Mouse (Mus musculus): ENCODE measurements around the gene Rfx7. TPM values are rescaled to one million over a fixed set of nuclear protein-coding genes. Genes with fewer than 3 reads are reported as not detected.

Rfx7 gene
- polyA plus RNA-seq, 1 experiment from 2014 or later, result 17.9 TPM

DNA sequence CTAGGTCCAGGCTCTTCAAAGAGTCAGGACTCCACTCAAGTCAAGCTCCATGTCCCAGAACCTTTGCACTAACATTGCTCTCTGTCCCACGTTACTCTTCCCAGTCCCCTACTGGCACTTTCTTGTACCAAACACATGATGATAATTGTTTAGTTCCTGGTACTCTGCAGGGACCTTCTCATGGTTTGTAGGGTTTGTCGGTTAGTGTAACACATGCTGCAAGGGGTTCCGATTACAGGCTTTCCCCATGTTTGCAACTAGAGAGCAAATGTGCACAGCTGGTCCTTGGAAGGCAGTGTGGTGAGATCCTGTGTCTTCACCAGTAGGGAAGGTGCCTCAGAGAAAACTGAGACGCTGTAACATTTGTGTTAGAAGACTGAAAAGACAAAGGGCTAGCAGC lies 121.5 kb downstream of the Rfx7 start:
- WGBS, result 38% methylated on average over 4 of the region's 4 CpGs
- no peak for ATAC-seq
- H3K27ac ChIP-seq (ENCODE audit: low read depth, low read length), result 0 out of 2 replicates have a peak overlapping the region, but pooled peaks have one; percentile 55

DNA sequence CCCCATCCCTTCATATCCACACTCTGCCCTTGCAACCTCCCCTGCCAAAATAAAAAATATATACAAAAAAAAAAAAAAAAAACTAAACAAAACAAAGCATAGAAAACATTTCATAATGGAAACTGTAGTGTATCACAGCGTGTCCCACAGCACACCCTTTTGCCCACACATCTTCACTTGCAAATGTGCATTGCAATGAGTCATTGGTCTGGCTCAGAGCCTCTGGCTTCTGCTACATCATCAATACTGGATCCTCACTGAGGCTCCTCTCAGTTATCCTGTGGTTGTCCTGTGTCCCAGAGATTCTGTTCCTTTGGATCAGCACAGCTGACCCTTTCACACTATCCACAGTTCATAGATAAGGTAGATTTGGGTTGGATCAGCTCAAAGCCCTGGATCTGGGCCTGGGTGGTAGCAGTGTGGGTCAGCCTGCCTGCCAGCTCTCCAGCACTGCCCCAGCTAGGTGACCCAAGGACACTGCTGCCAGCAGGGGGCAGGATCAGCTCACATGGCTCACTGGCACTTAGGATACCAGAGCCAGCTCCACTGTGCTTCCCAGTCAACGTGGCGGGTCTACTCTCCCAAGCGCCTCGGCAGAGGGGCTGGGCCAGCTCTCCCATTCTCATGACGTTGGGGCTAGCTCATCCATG lies 122.7 kb downstream of the Rfx7 start:
- H3K36me3 ChIP-seq (ENCODE audit: control insufficient read depth, insufficient read depth, low read length), result no peaks in the 10 kb centered on the region
- ATAC-seq, result no peak
- no peak overlapping the region for H3K9ac ChIP-seq (ENCODE audit: low read length)
- peaks cover 6% of the 10 kb centered on the region; the same call in 1 of the 2 replicates for H3K4me1 ChIP-seq (ENCODE audit: control insufficient read depth, insufficient read depth, low read length)
- WGBS, result 57% methylated on average over 6 of the region's 6 CpGs
- H3K27me3 ChIP-seq (replicated peaks; ENCODE audit: control insufficient read depth, insufficient read depth, low read length), result no peaks in the 10 kb centered on the region
- H3K27ac ChIP-seq (ENCODE audit: low read depth, low read length), result no peak overlapping the region
- H3K4me3 ChIP-seq (ENCODE audit: low read depth, low read length), result no peak overlapping the region
- no peak overlapping the region for H3K4me2 ChIP-seq (ENCODE audit: low read length)
- peak; percentile 42 for DNase-seq (ENCODE audit: low spot score)
- no peaks in the 10 kb centered on the region for H3K9me3 ChIP-seq (replicated peaks; ENCODE audit: control insufficient read depth, low read length)

More for the DNA sequence above, 121.5 kb downstream of the Rfx7 start:
- H3K9me3 ChIP-seq (replicated peaks; ENCODE audit: control insufficient read depth, low read length), result no peaks in the 10 kb centered on the region
- no peak for DNase-seq (ENCODE audit: low spot score)
- H3K27me3 ChIP-seq (replicated peaks; ENCODE audit: control insufficient read depth, insufficient read depth, low read length), result no peaks in the 10 kb centered on the region
- H3K9ac ChIP-seq (ENCODE audit: low read length), result no peak overlapping the region
- peaks cover 6% of the 10 kb centered on the region; the same call in 1 of the 2 replicates for H3K4me1 ChIP-seq (ENCODE audit: control insufficient read depth, insufficient read depth, low read length)
- no peak overlapping the region for H3K4me2 ChIP-seq (ENCODE audit: low read length)
- H3K4me3 ChIP-seq (ENCODE audit: low read depth, low read length), result no peak overlapping the region
- H3K36me3 ChIP-seq (ENCODE audit: control insufficient read depth, insufficient read depth, low read length), result no peaks in the 10 kb centered on the region

DNA sequence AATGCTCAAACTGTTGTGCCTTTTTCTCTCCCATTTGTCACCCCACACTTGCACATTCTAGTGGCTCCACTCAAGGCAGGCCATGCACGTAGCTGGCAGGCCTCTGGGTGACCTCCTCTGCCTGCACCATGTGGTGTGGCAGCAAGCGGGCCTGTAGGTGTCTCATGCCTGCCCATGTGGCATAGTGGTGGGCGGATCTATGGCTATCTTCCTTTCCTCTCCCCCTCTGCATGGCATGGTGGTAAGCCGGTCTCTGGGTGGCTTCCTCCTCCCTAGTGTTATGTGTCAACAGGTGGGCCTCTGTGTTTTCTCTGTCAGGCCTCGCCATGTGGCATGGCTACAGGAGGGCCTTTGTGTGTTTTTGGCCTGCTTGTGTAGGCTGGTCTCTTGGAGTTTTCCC lies 123.6 kb downstream of the Rfx7 start:
- Histone ChIP-seq H3K9me3 (replicated peaks; ENCODE audit: control insufficient read depth, low read length) (no peaks in the 10 kb centered on the region), H3K4me3 (ENCODE audit: low read depth, low read length) (no peak overlapping the region), H3K4me1 (ENCODE audit: control insufficient read depth, insufficient read depth, low read length) (peaks cover 6% of the 10 kb centered on the region; the same call in 1 of the 2 replicates), H3K4me2 (ENCODE audit: low read length) (no peak overlapping the region), H3K27ac (ENCODE audit: low read depth, low read length) (no peak overlapping the region), H3K9ac (ENCODE audit: low read length) (no peak overlapping the region), H3K27me3 (replicated peaks; ENCODE audit: control insufficient read depth, insufficient read depth, low read length) (no peaks in the 10 kb centered on the region), H3K36me3 (ENCODE audit: control insufficient read depth, insufficient read depth, low read length) (no peaks in the 10 kb centered on the region)
- 73% methylated on average over 5 of the region's 5 CpGs for WGBS
- ATAC-seq (no peak), DNase-seq (ENCODE audit: low spot score) (no peak)

DNA sequence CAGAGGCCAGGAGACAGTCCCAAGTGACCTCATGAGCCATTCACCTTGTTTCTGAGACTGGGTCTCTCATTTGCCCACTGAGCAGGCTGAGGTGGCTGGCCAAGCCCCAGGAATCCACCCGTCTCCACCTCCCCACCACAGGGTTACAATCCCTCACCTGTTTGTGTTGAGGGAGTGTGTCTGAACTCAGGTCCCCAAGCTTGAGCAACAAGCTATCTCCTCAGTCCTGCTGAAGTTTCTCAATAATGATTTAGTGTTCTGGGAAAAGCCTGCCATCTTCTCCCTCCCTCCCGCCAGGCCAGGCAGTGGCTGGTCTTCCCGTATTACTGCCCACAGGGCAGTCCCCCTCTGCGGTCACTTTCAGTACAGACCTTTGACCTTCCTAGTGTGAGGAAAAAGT lies 124.5 kb downstream of the Rfx7 start:
- DNase-seq (ENCODE audit: low spot score), result no peak
- ATAC-seq, result no peak
- Histone ChIP-seq H3K27ac (ENCODE audit: low read depth, low read length) (no peak overlapping the region), H3K4me3 (ENCODE audit: low read depth, low read length) (no peak overlapping the region), H3K4me2 (ENCODE audit: low read length) (no peak overlapping the region), H3K9me3 (replicated peaks; ENCODE audit: control insufficient read depth, low read length) (no peaks in the 10 kb centered on the region), H3K36me3 (ENCODE audit: control insufficient read depth, insufficient read depth, low read length) (no peaks in the 10 kb centered on the region), H3K27me3 (replicated peaks; ENCODE audit: control insufficient read depth, insufficient read depth, low read length) (no peaks in the 10 kb centered on the region), H3K9ac (ENCODE audit: low read length) (no peak overlapping the region), H3K4me1 (ENCODE audit: control insufficient read depth, insufficient read depth, low read length) (peaks cover 9% of the 10 kb centered on the region; the same call in 1 of the 2 replicates)
- 33% methylated on average over 4 of the region's 4 CpGs for WGBS

DNA sequence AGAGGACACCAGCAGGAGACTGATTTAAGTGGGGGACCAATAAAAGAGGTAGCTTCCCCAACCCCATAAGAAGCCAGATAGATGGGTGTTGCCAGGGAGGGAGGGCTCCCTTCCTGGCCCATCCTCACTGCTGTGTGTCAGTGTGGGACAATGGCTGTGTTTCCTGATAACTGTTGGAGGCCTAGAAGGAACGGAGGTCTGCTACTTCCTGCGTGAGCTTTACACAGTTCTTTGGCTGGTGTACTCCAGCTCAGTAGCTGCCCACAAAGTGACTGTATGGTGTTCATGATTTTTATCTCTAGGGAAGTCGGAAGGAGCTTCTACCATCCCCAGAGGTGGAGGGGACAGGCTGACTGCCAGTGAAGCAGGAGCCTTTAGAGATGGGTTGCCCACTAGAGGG lies 124.9 kb downstream of the Rfx7 start:
- no peak for DNase-seq (ENCODE audit: low spot score)
- no peak overlapping the region for H3K4me3 ChIP-seq (ENCODE audit: low read depth, low read length)
- no peaks in the 10 kb centered on the region for H3K27me3 ChIP-seq (replicated peaks; ENCODE audit: control insufficient read depth, insufficient read depth, low read length)
- H3K36me3 ChIP-seq (ENCODE audit: control insufficient read depth, insufficient read depth, low read length), result no peaks in the 10 kb centered on the region
- WGBS, result 37% methylated on average over 3 of the region's 3 CpGs
- no peak overlapping the region for H3K4me2 ChIP-seq (ENCODE audit: low read length)
- H3K27ac ChIP-seq (ENCODE audit: low read depth, low read length), result no peak overlapping the region
- no peaks in the 10 kb centered on the region for H3K9me3 ChIP-seq (replicated peaks; ENCODE audit: control insufficient read depth, low read length)
- no peak for ATAC-seq
- H3K9ac ChIP-seq (ENCODE audit: low read length), result no peak overlapping the region
- H3K4me1 ChIP-seq (ENCODE audit: control insufficient read depth, insufficient read depth, low read length), result peaks cover 9% of the 10 kb centered on the region; the same call in 1 of the 2 replicates

DNA sequence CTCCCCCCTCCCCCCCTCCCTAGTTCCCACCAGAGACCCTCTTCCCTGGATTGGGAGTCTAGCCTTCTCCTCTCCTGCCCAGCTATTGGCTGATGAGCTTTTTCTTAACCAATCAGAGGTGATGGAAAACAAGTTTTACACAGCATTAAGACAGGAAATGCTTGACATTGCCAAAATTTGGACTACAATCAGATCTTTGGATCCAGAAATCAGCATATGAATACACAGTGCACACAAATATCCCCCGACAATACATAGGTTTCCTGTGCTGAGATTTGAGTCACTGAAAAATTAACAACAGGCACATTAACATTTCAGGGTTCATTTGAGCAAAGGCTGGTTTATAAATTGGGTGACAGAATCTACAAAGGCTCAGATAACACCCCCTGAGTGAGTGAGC lies 125.7 kb downstream of the Rfx7 start:
- WGBS, result 47% methylated on average over 1 of the region's 1 CpGs
- ATAC-seq, result no peak
- no peaks in the 10 kb centered on the region for H3K9me3 ChIP-seq (replicated peaks; ENCODE audit: control insufficient read depth, low read length)
- no peak overlapping the region for H3K4me3 ChIP-seq (ENCODE audit: low read depth, low read length)
- no peak overlapping the region for H3K9ac ChIP-seq (ENCODE audit: low read length)
- no peaks in the 10 kb centered on the region for H3K36me3 ChIP-seq (ENCODE audit: control insufficient read depth, insufficient read depth, low read length)
- DNase-seq (ENCODE audit: low spot score), result no peak
- H3K27ac ChIP-seq (ENCODE audit: low read depth, low read length), result no peak overlapping the region
- H3K4me1 ChIP-seq (ENCODE audit: control insufficient read depth, insufficient read depth, low read length), result peaks cover 9% of the 10 kb centered on the region; the same call in 1 of the 2 replicates
- H3K4me2 ChIP-seq (ENCODE audit: low read length), result no peak overlapping the region
- H3K27me3 ChIP-seq (replicated peaks; ENCODE audit: control insufficient read depth, insufficient read depth, low read length), result no peaks in the 10 kb centered on the region

DNA sequence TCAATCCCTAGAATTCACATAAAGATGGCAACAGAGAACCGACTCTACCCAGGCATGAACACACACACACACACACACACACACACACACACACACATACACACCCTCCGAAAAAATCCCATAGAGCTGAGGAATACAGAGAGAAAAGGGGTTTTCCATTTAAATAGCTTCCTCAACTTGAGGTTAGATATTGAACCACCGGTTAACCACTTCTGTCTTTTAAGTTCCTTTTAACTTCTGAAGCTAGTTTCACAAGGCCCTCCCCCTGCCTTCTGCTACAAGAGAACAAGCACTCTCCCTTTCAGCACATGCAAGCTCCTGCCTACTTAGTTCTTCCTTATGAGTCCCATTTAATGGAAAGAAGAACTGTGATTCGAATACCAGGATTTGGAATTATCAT lies 128.1 kb downstream of the Rfx7 start:
- Histone ChIP-seq H3K9me3 (replicated peaks; ENCODE audit: control insufficient read depth, low read length) (no peaks in the 10 kb centered on the region), H3K4me2 (ENCODE audit: low read length) (no peak overlapping the region), H3K27me3 (replicated peaks; ENCODE audit: control insufficient read depth, insufficient read depth, low read length) (no peaks in the 10 kb centered on the region), H3K4me3 (ENCODE audit: low read depth, low read length) (no peak overlapping the region), H3K36me3 (ENCODE audit: control insufficient read depth, insufficient read depth, low read length) (peaks cover 5% of the 10 kb centered on the region; the same call in 1 of the 2 replicates), H3K9ac (ENCODE audit: low read length) (no peak overlapping the region), H3K4me1 (ENCODE audit: control insufficient read depth, insufficient read depth, low read length) (peaks cover 17% of the 10 kb centered on the region), H3K27ac (ENCODE audit: low read depth, low read length) (no peak overlapping the region)
- ATAC-seq (no peak), DNase-seq (ENCODE audit: low spot score) (no peak)
- WGBS, result 83% methylated on average over 4 of the region's 4 CpGs

DNA sequence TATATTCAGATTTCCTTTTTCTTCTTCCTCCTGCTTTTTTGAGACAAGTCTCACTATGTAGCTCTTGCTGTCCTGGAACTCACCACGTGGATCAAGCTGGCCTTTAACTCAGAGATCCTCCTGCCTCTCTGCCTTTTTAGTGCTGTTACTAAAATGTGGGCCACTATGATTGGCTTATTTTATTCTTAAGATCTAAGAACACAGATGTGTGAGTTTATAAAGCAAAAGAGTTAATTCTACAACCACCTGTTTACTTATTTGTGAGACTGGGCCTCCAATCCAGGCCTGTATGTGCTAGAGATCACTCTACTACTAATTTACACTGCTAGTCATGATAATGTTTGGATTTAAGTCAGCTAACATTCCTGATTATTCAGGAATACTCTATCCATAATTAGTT lies 128.9 kb downstream of the Rfx7 start:
- Histone ChIP-seq H3K4me2 (ENCODE audit: low read length) (peak overlapping the region; percentile 6; the same call in 1 of the 2 replicates), H3K27ac (ENCODE audit: low read depth, low read length) (peak overlapping the region; percentile 99), H3K9me3 (replicated peaks; ENCODE audit: control insufficient read depth, low read length) (no peaks in the 10 kb centered on the region), H3K36me3 (ENCODE audit: control insufficient read depth, insufficient read depth, low read length) (peaks cover 13% of the 10 kb centered on the region), H3K9ac (ENCODE audit: low read length) (no peak overlapping the region), H3K4me3 (ENCODE audit: low read depth, low read length) (no peak overlapping the region), H3K4me1 (ENCODE audit: control insufficient read depth, insufficient read depth, low read length) (peaks cover 23% of the 10 kb centered on the region), H3K27me3 (replicated peaks; ENCODE audit: control insufficient read depth, insufficient read depth, low read length) (no peaks in the 10 kb centered on the region)
- no peak for ATAC-seq
- no peak for DNase-seq (ENCODE audit: low spot score)
- 45% methylated on average over 1 of the region's 1 CpGs for WGBS

DNA sequence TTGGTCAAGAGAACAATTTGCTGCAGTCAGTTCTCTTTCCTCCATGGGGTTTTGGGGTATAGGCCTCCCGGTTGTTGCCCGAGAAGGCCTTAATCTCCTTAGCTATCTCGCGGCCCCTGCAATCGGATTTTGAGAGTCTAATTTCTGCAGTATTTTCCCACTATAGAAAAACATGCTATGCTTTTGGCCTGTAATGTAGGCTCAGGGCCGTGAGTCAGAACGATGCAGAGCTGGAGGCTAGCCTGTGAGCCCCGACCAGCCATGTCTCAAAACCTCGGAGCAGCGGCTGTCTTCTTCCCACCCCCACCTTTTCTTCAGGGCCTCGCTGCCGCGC lies 129.5 kb downstream of the Rfx7 start:
- Histone ChIP-seq H3K4me2 (ENCODE audit: low read length) (peak overlapping the region; percentile 88), H3K27ac (ENCODE audit: low read depth, low read length) (peak overlapping the region; percentile 99), H3K9me3 (replicated peaks; ENCODE audit: control insufficient read depth, low read length) (no peaks in the 10 kb centered on the region), H3K4me3 (ENCODE audit: low read depth, low read length) (peak overlapping the region; percentile 97), H3K4me1 (ENCODE audit: control insufficient read depth, insufficient read depth, low read length) (peaks cover 23% of the 10 kb centered on the region), H3K36me3 (ENCODE audit: control insufficient read depth, insufficient read depth, low read length) (peaks cover 18% of the 10 kb centered on the region), H3K27me3 (replicated peaks; ENCODE audit: control insufficient read depth, insufficient read depth, low read length) (no peaks in the 10 kb centered on the region), H3K9ac (ENCODE audit: low read length) (peak overlapping the region; percentile 99)
- no peak for DNase-seq (ENCODE audit: low spot score)
- WGBS, result under 1% methylated on average over 13 of the region's 13 CpGs
- no peak for ATAC-seq
